Mouse (Mus musculus) subcutaneous adipose tissue, adult 2 months (tissue): Measurements from ENCODE around the gene 5031439G07Rik. TPM values are rescaled to one million over a fixed set of nuclear protein-coding genes. Genes with fewer than 3 reads are reported as not detected.

Experiments
- polyA plus RNA-seq: library from polyadenylated mRNA; depleted of rRNA; stranded (reverse); fragments of >200 nt; gene quantifications from 2 replicates; pipeline ENCODE4 v1.2.3, GENCODE M21; 2012; ENCODE audit warnings: low replicate concordance; rRNA removed

5031439G07Rik gene
- polyA plus RNA-seq: 20.6 and 31.0 TPM in 2 replicates

GRCm38 (mm10) chr15:84987874-84988825 lies at the start of gene 5031439G07Rik:
Gene 5031439G07Rik, minus strand, starts transcription at chr15:84988551.

GRCm38 (mm10) chr15:85028648-85029047 lies 40.3 kb upstream of the 5031439G07Rik start, which contains the start of gene Fam118a:
Gene Fam118a, plus strand, starts transcription at chr15:85028948.

GRCm38 (mm10) chr15:85016951-85017664 lies 28.8 kb upstream of the 5031439G07Rik start, which contains the start of gene Upk3a:
Gene Upk3a, plus strand, starts transcription at chr15:85017141.

GRCm38 (mm10) chr15:84922884-84923507 lies 65.4 kb downstream of the 5031439G07Rik start, which contains the start of gene Nup50:
Gene Nup50, plus strand, starts transcription at chr15:84923411.

GRCm38 (mm10) chr15:84919938-84920337 lies 68.4 kb downstream of the 5031439G07Rik start, which contains the start of gene Gm29666:
Gene Gm29666, minus strand, starts transcription at chr15:84920038.

Other genes with a start within 250 kb of the 5031439G07Rik start
- 3.0 and 14.3 TPM in 2 replicates for gene Phf21b, start 132.5 kb downstream of the 5031439G07Rik start, polyA plus RNA-seq
- 0.30 and 0.35 TPM in 2 replicates for gene Gm29666, start 68.5 kb downstream of the 5031439G07Rik start, polyA plus RNA-seq
- gene Nup50, start 65.1 kb downstream of the 5031439G07Rik start, polyA plus RNA-seq: 6.6 and 10.7 TPM in 2 replicates
- 0.17 and 10.2 TPM in 2 replicates for gene Upk3a, start 28.6 kb upstream of the 5031439G07Rik start, polyA plus RNA-seq
- gene Fam118a, start 40.4 kb upstream of the 5031439G07Rik start, polyA plus RNA-seq: 7.7 and 19.7 TPM in 2 replicates
- gene Smc1b, start 143.4 kb upstream of the 5031439G07Rik start, polyA plus RNA-seq: not detected in 2 replicates
- gene Ribc2, start 143.5 kb upstream of the 5031439G07Rik start, polyA plus RNA-seq: 0.06 TPM in 1 of 2 replicates, not detected in the other
- 66.7 and 288 TPM in 2 replicates for gene Fbln1, start 217.4 kb upstream of the 5031439G07Rik start, polyA plus RNA-seq